Mouse (Mus musculus) embryonic facial prominence, embryonic 12.5 days (tissue): ENCODE results near the gene Chrm3. TPM values are rescaled to one million over a fixed set of nuclear protein-coding genes. Genes with fewer than 3 reads are reported as not detected.

Experiments
- ATAC-seq: fragments of 200-750 bp; cut with Nextera tagmentation; 2 replicates; pipeline ENCODE4 v1.8.0; 2017; ENCODE audit not compliant: insufficient number of reproducible peaks, insufficient read depth, low FRiP score, low TSS enrichment
- H3K27ac ChIP-seq: fragments of 300-500 bp; sonication (generic); 2 replicates; pipeline ENCODE4 v1.5.1; 2016; ENCODE audit warnings: mild to moderate bottlenecking
- H3K27me3 ChIP-seq: fragments of 300-500 bp; sonication (generic); 2 replicates; pipeline ENCODE4 v1.6.1; 2016; ENCODE audit warnings: mild to moderate bottlenecking, moderate library complexity
- H3K36me3 ChIP-seq: fragments of 300-500 bp; sonication (generic); 2 replicates; pipeline ENCODE4 v1.6.1; 2016; ENCODE audit warnings: mild to moderate bottlenecking
- H3K4me1 ChIP-seq: fragments of 300-500 bp; sonication (generic); 2 replicates; pipeline ENCODE4 v1.6.1; 2016
- H3K4me2 ChIP-seq: fragments of 300-500 bp; sonication (generic); replicated peaks from 2 replicates; pipeline ENCODE4 v1.6.1; 2016; ENCODE audit warnings: mild to moderate bottlenecking, moderate library complexity
- H3K4me3 ChIP-seq: fragments of 300-500 bp; sonication (generic); 2 replicates; pipeline ENCODE4 v1.5.1; 2016; ENCODE audit warnings: mild to moderate bottlenecking
- H3K9ac ChIP-seq: fragments of 300-500 bp; sonication (generic); 2 replicates; pipeline ENCODE4 v1.6.1; 2016; ENCODE audit warnings: mild to moderate bottlenecking, moderate library complexity
- H3K9me3 ChIP-seq: fragments of 300-500 bp; sonication (generic); 2 replicates; pipeline ENCODE4 v1.6.1; 2016; ENCODE audit warnings: mild to moderate bottlenecking, moderate library complexity
- WGBS: fragments of 180-500 bp; shearing (Covaris S2); methylation state at CpG from one replicate; pipeline ENCODE4 v1.1.7; 2016; 5-methylcytosine and 5-hydroxymethylcytosine counted together
- polyA plus RNA-seq: library from polyadenylated mRNA; unstranded; fragments of >200 nt; fragmentation: Nextera tagmentation; extraction: Ambion mirVana; gene quantifications from 2 replicates; pipeline ENCODE4 v1.2.1, GENCODE M21; 2016

The Chrm3 gene
- polyA plus RNA-seq, 1 experiment from 2014 or later = 1.5 TPM

- Histone ChIP-seq H3K4me3 (no peak overlapping the region), H3K4me2 (no peak overlapping the region), H3K36me3 (no peaks in the 10 kb centered on the region), H3K27me3 (no peaks in the 10 kb centered on the region), H3K9me3 (no peaks in the 10 kb centered on the region), H3K27ac (no peak overlapping the region), H3K9ac (no peak overlapping the region), H3K4me1 (no peaks in the 10 kb centered on the region)
- 85% methylated on average over 5 of the region's 5 CpGs for WGBS
- ATAC-seq = no peak
Observed at GRCm38 (mm10) chr13:9900653-9901385, 459.8 kb downstream of the Chrm3 start.

GRCm38 (mm10) chr13:9898664-9899369 is 461.8 kb downstream of the Chrm3 start:
- no peaks in the 10 kb centered on the region for H3K9me3 ChIP-seq
- H3K36me3 ChIP-seq = no peaks in the 10 kb centered on the region
- no peak for ATAC-seq
- H3K4me3 ChIP-seq = no peak overlapping the region
- WGBS = 36% methylated on average over 3 of the region's 3 CpGs
- H3K9ac ChIP-seq = no peak overlapping the region
- no peak overlapping the region for H3K4me2 ChIP-seq
- H3K27me3 ChIP-seq = no peaks in the 10 kb centered on the region
- H3K4me1 ChIP-seq = no peaks in the 10 kb centered on the region
- no peak overlapping the region for H3K27ac ChIP-seq

- Histone ChIP-seq H3K9ac (no peak overlapping the region), H3K4me3 (no peak overlapping the region), H3K4me1 (no peaks in the 10 kb centered on the region), H3K4me2 (no peak overlapping the region), H3K27ac (no peak overlapping the region), H3K9me3 (no peaks in the 10 kb centered on the region), H3K27me3 (no peaks in the 10 kb centered on the region), H3K36me3 (no peaks in the 10 kb centered on the region)
- 51% methylated on average over 1 of the region's 1 CpGs for WGBS
- no peak for ATAC-seq
Observed at GRCm38 (mm10) chr13:9897231-9897630, 463.4 kb downstream of the Chrm3 start.

GRCm38 (mm10) chr13:9895045-9895625 is 465.5 kb downstream of the Chrm3 start:
- H3K4me1 ChIP-seq = no peaks in the 10 kb centered on the region
- WGBS = 84% methylated on average over 11 of the region's 11 CpGs
- ATAC-seq = no peak

GRCm38 (mm10) chr13:9891088-9891487 is 469.6 kb downstream of the Chrm3 start:
- H3K36me3 ChIP-seq = no peaks in the 10 kb centered on the region
- H3K9ac ChIP-seq = no peak overlapping the region
- ATAC-seq = no peak
- 69% methylated on average over 1 of the region's 1 CpGs for WGBS
- H3K4me1 ChIP-seq = no peaks in the 10 kb centered on the region
- no peaks in the 10 kb centered on the region for H3K27me3 ChIP-seq
- no peak overlapping the region for H3K4me3 ChIP-seq
- no peak overlapping the region for H3K27ac ChIP-seq
- no peaks in the 10 kb centered on the region for H3K9me3 ChIP-seq
- no peak overlapping the region for H3K4me2 ChIP-seq

More at GRCm38 (mm10) chr13:9895045-9895625, 465.5 kb downstream of the Chrm3 start:
- no peaks in the 10 kb centered on the region for H3K27me3 ChIP-seq
- no peaks in the 10 kb centered on the region for H3K9me3 ChIP-seq
- H3K4me2 ChIP-seq = no peak overlapping the region
- H3K4me3 ChIP-seq = no peak overlapping the region
- H3K9ac ChIP-seq = no peak overlapping the region
- no peak overlapping the region for H3K27ac ChIP-seq
- no peaks in the 10 kb centered on the region for H3K36me3 ChIP-seq

- ATAC-seq = no peak
- Histone ChIP-seq H3K27me3 (no peaks in the 10 kb centered on the region), H3K4me3 (no peak overlapping the region), H3K4me2 (no peak overlapping the region), H3K4me1 (no peaks in the 10 kb centered on the region), H3K27ac (no peak overlapping the region), H3K9ac (no peak overlapping the region), H3K9me3 (no peaks in the 10 kb centered on the region), H3K36me3 (no peaks in the 10 kb centered on the region)
- 52% methylated on average over 5 of the region's 5 CpGs for WGBS
Observed at GRCm38 (mm10) chr13:9890460-9890859, 470.2 kb downstream of the Chrm3 start.

GRCm38 (mm10) chr13:9889954-9890353 is 470.7 kb downstream of the Chrm3 start:
- Histone ChIP-seq H3K4me3 (no peak overlapping the region), H3K36me3 (no peaks in the 10 kb centered on the region), H3K4me2 (no peak overlapping the region), H3K27ac (no peak overlapping the region), H3K9ac (no peak overlapping the region), H3K27me3 (no peaks in the 10 kb centered on the region), H3K9me3 (no peaks in the 10 kb centered on the region), H3K4me1 (no peaks in the 10 kb centered on the region)
- no peak for ATAC-seq
- 56% methylated on average over 1 of the region's 1 CpGs for WGBS

- Histone ChIP-seq H3K4me1 (no peaks in the 10 kb centered on the region), H3K36me3 (no peaks in the 10 kb centered on the region), H3K9me3 (no peaks in the 10 kb centered on the region), H3K4me3 (no peak overlapping the region), H3K9ac (no peak overlapping the region), H3K27ac (no peak overlapping the region), H3K27me3 (no peaks in the 10 kb centered on the region), H3K4me2 (no peak overlapping the region)
- no peak for ATAC-seq
- 33% methylated on average over 5 of the region's 5 CpGs for WGBS
Observed at GRCm38 (mm10) chr13:9888284-9888683, 472.4 kb downstream of the Chrm3 start.

GRCm38 (mm10) chr13:9887261-9887660 is 473.4 kb downstream of the Chrm3 start:
- H3K4me1 ChIP-seq = no peaks in the 10 kb centered on the region
- H3K4me3 ChIP-seq = no peak overlapping the region
- no peaks in the 10 kb centered on the region for H3K27me3 ChIP-seq
- WGBS = 86% methylated on average over 5 of the region's 5 CpGs
- no peak overlapping the region for H3K27ac ChIP-seq
- H3K9me3 ChIP-seq = no peaks in the 10 kb centered on the region
- no peak overlapping the region for H3K4me2 ChIP-seq
- no peak overlapping the region for H3K9ac ChIP-seq
- H3K36me3 ChIP-seq = no peaks in the 10 kb centered on the region
- no peak for ATAC-seq

GRCm38 (mm10) chr13:9886465-9887135 is 474.0 kb downstream of the Chrm3 start:
- ATAC-seq = no peak
- H3K36me3 ChIP-seq = no peaks in the 10 kb centered on the region
- no peak overlapping the region for H3K27ac ChIP-seq
- no peak overlapping the region for H3K4me2 ChIP-seq
- no peaks in the 10 kb centered on the region for H3K4me1 ChIP-seq
- H3K27me3 ChIP-seq = no peaks in the 10 kb centered on the region
- H3K9me3 ChIP-seq = no peaks in the 10 kb centered on the region
- H3K4me3 ChIP-seq = no peak overlapping the region
- no peak overlapping the region for H3K9ac ChIP-seq
- WGBS = 78% methylated on average over 6 of the region's 6 CpGs

- Histone ChIP-seq H3K27ac (no peak overlapping the region), H3K4me3 (no peak overlapping the region), H3K27me3 (no peaks in the 10 kb centered on the region), H3K9me3 (no peaks in the 10 kb centered on the region), H3K9ac (no peak overlapping the region), H3K4me2 (no peak overlapping the region), H3K36me3 (no peaks in the 10 kb centered on the region), H3K4me1 (no peaks in the 10 kb centered on the region)
- 47% methylated on average over 15 of the region's 15 CpGs for WGBS
- peak; percentile 64; the same call in 1 of the 2 replicates for ATAC-seq
Observed at GRCm38 (mm10) chr13:9882362-9883282, 478.0 kb downstream of the Chrm3 start.
